Mouse (Mus musculus): ENCODE results near the gene Arrb1. TPM values are rescaled to one million over a fixed set of nuclear protein-coding genes. Genes with fewer than 3 reads are reported as not detected.

Arrb1 gene
- polyA plus RNA-seq, 1 experiment from 2014 or later = 14.8 TPM

DNA sequence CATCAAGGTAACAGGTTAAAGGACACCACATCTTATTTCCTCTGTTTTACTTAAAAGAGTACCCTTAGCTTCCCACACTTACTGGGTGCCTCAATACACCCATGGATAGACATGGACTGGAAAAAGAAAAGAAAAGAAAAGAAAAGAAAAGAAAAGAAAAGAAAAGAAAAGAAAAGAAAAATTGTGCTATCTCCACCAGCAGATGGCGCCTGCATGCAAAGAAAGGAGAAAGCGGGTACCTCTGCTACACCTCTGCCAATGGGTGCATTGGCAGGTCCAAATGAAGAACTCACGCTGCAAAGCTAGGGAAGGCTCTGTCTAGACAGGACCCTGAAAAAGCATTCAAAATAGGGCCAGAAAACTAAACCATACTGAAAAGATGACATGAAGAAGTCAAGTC is 83.6 kb downstream of the Arrb1 start:
- WGBS = 9% methylated on average over 3 of the region's 3 CpGs
- no peaks in the 10 kb centered on the region for H3K9me3 ChIP-seq
- H3K27me3 ChIP-seq = peaks cover 23% of the 10 kb centered on the region
- H3K36me3 ChIP-seq = no peaks in the 10 kb centered on the region
- ATAC-seq = no peak; the same call in 1 of the 2 replicates
- H3K27ac ChIP-seq = no peak overlapping the region
- peaks cover 6% of the 10 kb centered on the region; the same call in 1 of the 2 replicates for H3K4me1 ChIP-seq (replicated peaks)
- H3K9ac ChIP-seq (replicated peaks) = no peak overlapping the region
- no peak overlapping the region for H3K4me3 ChIP-seq (replicated peaks)
- no peak overlapping the region for H3K4me2 ChIP-seq (replicated peaks)

DNA sequence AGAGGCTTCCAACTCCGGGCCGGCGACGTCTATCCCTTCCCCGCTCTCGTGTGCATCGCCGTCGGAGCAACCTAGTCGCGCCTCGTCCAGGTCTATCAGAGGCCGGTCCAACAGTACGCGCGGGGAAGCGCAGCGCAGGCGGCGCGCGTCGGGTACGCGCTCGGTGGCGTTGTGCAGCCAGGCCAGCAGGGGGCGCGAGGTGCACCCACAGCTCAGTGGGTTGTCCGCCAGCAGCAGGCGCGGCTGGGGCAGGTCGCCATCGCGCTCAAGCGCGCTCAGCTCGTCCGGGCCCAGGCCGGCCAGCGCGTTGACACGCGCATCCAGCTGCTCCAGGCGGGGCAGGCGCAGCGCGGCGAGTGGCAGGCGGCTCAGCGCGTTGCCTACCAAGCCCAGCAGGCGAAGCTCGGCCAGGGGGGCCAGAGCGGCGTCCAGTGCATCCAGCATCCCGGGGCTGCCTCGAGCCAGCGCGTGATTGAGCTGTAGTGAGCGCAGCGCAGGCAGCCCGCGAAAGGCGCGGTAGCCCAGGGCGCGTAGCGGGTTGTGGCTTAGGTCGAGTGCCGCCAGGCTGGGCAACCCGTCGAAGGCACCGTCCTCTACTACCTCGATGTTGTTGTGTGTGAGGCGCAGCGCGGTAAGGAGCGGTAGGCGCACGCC is 90.6 kb downstream of the Arrb1 start:
- peak overlapping the region; percentile 50 for H3K4me3 ChIP-seq (replicated peaks)
- peak overlapping the region; percentile 48 for H3K27ac ChIP-seq
- H3K4me1 ChIP-seq (replicated peaks) = peaks cover 30% of the 10 kb centered on the region
- H3K9ac ChIP-seq (replicated peaks) = peak overlapping the region; percentile 70
- H3K9me3 ChIP-seq = no peaks in the 10 kb centered on the region
- H3K27me3 ChIP-seq = peaks cover 81% of the 10 kb centered on the region
- no peaks in the 10 kb centered on the region for H3K36me3 ChIP-seq
- peak; percentile 92 for ATAC-seq
- peak overlapping the region; percentile 87 for H3K4me2 ChIP-seq (replicated peaks)
- under 1% methylated on average over 81 of the region's 81 CpGs for WGBS

DNA sequence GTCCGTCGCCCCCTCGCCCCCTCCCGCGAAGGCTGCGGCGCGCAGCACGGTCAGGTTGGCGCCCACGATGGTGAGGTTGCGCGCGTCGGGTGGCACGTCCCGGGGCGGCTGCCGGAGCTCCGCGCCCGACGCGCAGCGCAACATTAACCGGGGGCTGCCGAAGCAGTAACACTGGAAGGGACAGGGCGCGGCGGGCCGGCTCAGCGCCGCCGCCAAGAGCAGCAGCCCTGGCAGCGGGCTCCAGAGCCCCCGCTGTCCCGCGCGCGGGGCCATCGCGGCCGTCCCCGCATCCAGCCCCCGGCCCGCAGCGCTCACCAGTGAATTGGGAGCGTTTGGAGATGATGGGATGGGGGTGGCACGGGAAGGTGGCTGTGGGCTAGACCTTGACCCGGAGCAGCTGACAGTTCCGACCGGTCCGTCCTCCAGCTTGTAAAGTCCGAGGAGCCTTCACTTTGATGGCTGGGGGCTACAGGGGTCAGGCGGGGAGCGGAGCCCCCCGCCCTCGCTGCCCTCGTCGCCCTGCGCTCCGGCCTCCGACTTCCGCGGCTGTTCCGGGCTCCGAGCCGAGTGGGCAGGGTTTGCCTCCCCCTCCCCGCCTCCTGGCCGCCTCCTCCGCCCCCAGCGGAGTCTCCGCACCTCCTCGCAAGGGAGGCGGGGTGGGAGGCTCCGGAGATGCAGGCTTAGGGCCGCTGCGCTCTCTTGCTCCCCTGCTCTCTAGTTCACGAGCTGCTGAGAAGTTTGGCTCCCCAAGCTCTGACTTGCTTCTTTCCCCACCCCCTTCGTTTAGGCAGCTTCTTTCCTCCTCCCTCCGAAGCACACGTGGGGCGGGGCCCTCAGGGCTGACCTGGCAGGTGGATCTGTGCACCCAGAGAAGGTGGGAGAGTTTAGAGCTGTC is 91.4 kb downstream of the Arrb1 start, which contains the start of gene Tpbgl:
TSS of gene Tpbgl (minus strand) at position 728 of the 895 bp plus-strand sequence.
- Histone ChIP-seq H3K27me3 (peaks cover 87% of the 10 kb centered on the region), H3K27ac (peak within 1 kb of the TSS; percentile 48), H3K9ac (replicated peaks) (peak within 1 kb of the TSS; percentile 70), H3K4me2 (replicated peaks) (peak within 1 kb of the TSS; percentile 87), H3K4me1 (replicated peaks) (peaks cover 27% of the 10 kb centered on the region), H3K9me3 (no peaks in the 10 kb centered on the region), H3K36me3 (no peaks in the 10 kb centered on the region), H3K4me3 (replicated peaks) (peak within 1 kb of the TSS; percentile 50)
- peak; percentile 26; the same call in 1 of the 2 replicates for ATAC-seq
- WGBS = under 1% methylated on average over 80 of the region's 83 CpGs

DNA sequence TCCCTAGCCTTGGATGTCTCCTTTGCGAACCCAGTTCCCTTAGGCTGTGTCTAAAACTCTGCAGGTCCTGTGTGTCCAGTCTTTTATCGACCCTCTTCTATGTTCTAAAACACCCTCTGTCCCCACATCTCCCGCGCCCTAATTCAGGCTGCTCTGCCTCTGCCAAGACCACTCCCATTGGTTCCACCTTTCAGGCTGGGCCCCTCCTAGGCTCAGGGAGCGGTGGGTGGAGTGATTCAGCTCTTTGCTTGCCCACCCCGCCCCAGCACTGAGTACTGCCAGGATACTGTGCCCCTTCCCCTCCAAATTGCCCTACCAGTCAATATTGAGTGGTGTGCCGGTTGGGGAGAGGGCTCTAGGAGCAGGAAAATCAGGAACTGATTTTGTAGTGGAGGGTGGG is 92.1 kb downstream of the Arrb1 start:
- Histone ChIP-seq H3K36me3 (no peaks in the 10 kb centered on the region), H3K4me1 (replicated peaks) (peaks cover 27% of the 10 kb centered on the region), H3K9ac (replicated peaks) (no peak overlapping the region), H3K4me2 (replicated peaks) (peak overlapping the region; percentile 87), H3K4me3 (replicated peaks) (peak overlapping the region; percentile 50), H3K9me3 (no peaks in the 10 kb centered on the region), H3K27me3 (peaks cover 87% of the 10 kb centered on the region), H3K27ac (no peak overlapping the region)
- ATAC-seq = no peak
- 6% methylated on average over 7 of the region's 7 CpGs for WGBS

DNA sequence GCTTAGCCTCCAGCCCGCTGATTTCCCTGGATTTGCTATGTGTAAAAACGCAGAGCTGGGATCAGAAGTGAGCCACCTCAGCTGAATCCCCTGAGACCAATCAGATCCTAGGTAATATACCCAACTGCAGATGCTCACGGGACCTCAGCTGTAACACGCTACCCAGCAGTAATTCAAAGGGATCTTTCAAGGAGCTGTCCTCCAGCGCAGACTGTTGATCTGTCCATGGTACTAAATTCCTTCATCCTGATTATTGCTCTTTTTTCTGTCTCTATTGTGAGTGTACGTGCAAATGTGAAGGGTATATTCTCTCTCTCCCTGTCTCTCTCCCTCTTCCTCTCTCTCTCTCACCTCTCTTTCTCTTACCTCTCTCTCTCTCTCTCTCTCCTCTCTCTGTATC is 97.0 kb downstream of the Arrb1 start:
- Histone ChIP-seq H3K4me1 (replicated peaks) (peaks cover 10% of the 10 kb centered on the region), H3K4me2 (replicated peaks) (no peak overlapping the region), H3K9ac (replicated peaks) (no peak overlapping the region), H3K27me3 (peaks cover 50% of the 10 kb centered on the region), H3K36me3 (no peaks in the 10 kb centered on the region), H3K9me3 (no peaks in the 10 kb centered on the region), H3K27ac (no peak overlapping the region), H3K4me3 (replicated peaks) (no peak overlapping the region)
- WGBS = 21% methylated on average over 6 of the region's 6 CpGs
- ATAC-seq = no peak

DNA sequence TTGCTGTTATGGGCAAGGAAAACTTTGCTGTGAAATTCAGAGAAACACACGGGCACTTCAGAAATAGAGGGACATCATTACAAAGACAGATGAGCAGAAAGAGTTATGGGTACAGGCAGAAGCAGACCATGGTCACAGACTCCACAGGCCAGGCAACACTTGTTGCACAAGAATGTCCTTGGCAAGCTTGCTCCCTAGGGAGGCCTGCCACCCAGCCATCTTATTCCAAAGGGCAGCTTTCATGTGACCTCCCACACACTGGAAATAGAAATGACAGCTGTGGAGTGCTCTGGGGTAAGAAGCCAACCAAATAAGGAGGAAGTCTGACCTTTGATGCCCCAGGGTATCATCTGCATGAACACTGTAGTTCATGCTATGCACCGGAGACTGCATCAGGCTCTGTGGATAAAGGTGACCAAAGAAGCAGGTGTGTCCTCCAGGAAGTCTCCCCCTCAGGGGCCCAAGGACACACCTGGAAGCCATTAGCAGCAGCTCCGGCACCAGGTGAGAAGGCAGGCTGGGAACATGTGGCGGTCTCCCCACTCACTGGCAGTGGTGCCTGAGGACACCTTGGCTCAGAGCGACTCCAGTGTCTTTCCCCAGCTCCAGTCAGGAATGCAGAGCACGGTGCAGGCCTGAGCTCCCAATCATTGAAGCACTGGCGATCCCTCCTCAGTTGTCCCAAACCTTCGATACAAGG is 98.8 kb downstream of the Arrb1 start:
- no peak for ATAC-seq

DNA sequence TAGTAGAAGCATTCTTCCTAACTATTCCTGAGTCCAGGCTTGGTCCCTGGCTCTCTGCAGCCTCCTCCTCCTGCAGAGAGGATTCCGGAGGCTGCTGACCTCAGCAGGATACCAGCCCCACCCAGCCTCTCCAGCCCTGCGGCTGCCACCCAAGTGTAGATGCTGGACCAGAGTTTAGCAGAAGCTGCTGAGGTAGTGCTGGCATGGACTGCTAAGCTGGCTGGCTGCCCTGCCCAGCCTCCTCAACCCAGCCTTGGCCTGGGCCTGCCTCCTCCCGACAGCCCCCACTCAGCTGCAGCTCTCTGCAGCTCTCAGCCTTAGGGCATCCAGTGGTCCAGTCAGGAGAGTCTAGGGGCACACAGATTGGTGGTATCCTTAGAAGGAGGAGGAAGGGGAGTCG is 106.0 kb downstream of the Arrb1 start:
- Histone ChIP-seq H3K27ac (no peak overlapping the region), H3K9ac (replicated peaks) (no peak overlapping the region), H3K27me3 (0 out of 2 replicates have a peak, but pooled peaks cover 7% of the 10 kb centered on the region), H3K4me1 (replicated peaks) (peaks cover 3% of the 10 kb centered on the region; the same call in 1 of the 2 replicates), H3K9me3 (no peaks in the 10 kb centered on the region), H3K36me3 (no peaks in the 10 kb centered on the region), H3K4me3 (replicated peaks) (no peak overlapping the region), H3K4me2 (replicated peaks) (no peak overlapping the region)
- no peak for ATAC-seq
- 46% methylated on average over 4 of the region's 4 CpGs for WGBS

More for the DNA sequence above, 98.8 kb downstream of the Arrb1 start:
- peaks cover 31% of the 10 kb centered on the region for H3K27me3 ChIP-seq
- WGBS = 78% methylated on average over 8 of the region's 8 CpGs
- H3K36me3 ChIP-seq = no peaks in the 10 kb centered on the region
- H3K4me2 ChIP-seq (replicated peaks) = no peak overlapping the region
- H3K4me3 ChIP-seq (replicated peaks) = no peak overlapping the region
- H3K9me3 ChIP-seq = no peaks in the 10 kb centered on the region
- H3K27ac ChIP-seq = no peak overlapping the region
- H3K4me1 ChIP-seq (replicated peaks) = 0 out of 2 replicates have a peak, but pooled peaks cover 6% of the 10 kb centered on the region
- H3K9ac ChIP-seq (replicated peaks) = no peak overlapping the region

DNA sequence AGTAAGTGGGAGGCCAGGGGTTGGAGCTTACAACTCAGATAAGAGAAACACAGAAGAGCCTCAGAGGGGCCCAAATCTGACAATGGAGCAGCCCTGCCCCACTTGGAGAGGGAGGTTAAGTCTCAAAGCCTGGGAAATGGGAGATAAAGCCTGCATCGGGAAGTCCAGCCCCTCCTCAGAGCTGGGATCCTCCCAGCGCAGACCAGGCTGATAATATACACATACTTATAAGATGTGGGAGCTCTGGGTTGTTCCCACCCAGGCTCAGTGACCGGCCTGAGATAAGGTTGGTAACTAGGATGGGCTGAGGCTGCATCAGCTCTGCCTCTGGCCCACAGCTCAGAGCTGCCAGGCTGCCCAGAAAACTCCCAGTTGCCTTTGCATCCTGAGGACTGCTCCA is 106.8 kb downstream of the Arrb1 start:
- WGBS = 22% methylated on average over 3 of the region's 3 CpGs
- H3K36me3 ChIP-seq = no peaks in the 10 kb centered on the region
- no peak for ATAC-seq
- no peak overlapping the region for H3K9ac ChIP-seq (replicated peaks)
- peaks cover 3% of the 10 kb centered on the region; the same call in 1 of the 2 replicates for H3K4me1 ChIP-seq (replicated peaks)
- H3K27me3 ChIP-seq = 0 out of 2 replicates have a peak, but pooled peaks cover 7% of the 10 kb centered on the region
- no peak overlapping the region for H3K4me2 ChIP-seq (replicated peaks)
- no peak overlapping the region for H3K4me3 ChIP-seq (replicated peaks)
- no peaks in the 10 kb centered on the region for H3K9me3 ChIP-seq
- no peak overlapping the region for H3K27ac ChIP-seq

DNA sequence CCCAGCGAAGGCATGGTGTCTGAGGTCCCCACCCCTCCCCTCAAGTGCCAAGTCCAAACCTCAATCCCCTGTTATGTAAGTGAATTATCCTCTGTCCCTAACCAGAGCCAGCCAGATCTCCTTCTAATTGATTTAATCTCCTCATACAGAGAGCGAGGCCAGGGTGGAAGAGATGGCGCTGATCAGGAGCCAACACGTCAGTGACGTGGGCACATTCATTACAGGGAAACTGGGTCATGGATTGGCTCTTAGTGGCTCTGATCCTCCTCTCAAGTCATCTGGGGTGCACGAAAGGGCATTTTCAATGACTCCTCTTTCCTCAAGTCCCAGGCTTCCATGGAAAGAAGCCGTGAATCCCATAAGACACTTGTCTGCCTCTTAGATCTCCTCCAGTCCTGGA is 109.4 kb downstream of the Arrb1 start:
- 80% methylated on average over 7 of the region's 7 CpGs for WGBS
- Histone ChIP-seq H3K27me3 (0 out of 2 replicates have a peak, but pooled peaks cover 9% of the 10 kb centered on the region), H3K36me3 (no peaks in the 10 kb centered on the region), H3K9ac (replicated peaks) (no peak overlapping the region), H3K4me1 (replicated peaks) (peaks cover 8% of the 10 kb centered on the region; the same call in 1 of the 2 replicates), H3K27ac (no peak overlapping the region), H3K4me2 (replicated peaks) (no peak overlapping the region), H3K4me3 (replicated peaks) (no peak overlapping the region), H3K9me3 (no peaks in the 10 kb centered on the region)
- ATAC-seq = no peak

DNA sequence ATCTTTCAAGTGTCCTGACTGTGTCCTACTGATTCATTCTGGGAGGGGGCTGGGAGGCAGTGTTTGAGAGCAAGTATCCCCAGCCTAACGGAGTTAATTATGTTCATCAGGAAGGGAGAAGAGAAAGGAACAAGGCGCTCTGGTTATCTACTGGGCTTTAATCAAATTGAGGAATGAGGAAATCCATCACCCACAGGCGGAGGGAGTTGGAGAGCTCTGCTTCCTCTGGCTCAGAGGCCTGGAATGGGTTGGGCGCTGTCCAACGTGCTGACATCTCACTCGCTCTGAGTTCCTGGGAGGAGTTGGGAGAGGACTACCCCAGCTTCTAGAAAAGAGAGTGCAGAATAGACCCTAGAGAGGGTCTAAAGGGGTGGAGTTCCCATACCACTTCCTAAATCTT is 113.4 kb downstream of the Arrb1 start:
- ATAC-seq = no peak
- H3K27me3 ChIP-seq = 0 out of 2 replicates have a peak, but pooled peaks cover 2% of the 10 kb centered on the region
- 9% methylated on average over 6 of the region's 6 CpGs for WGBS
- no peak overlapping the region for H3K4me3 ChIP-seq (replicated peaks)
- no peak overlapping the region for H3K27ac ChIP-seq
- no peaks in the 10 kb centered on the region for H3K9me3 ChIP-seq
- H3K4me1 ChIP-seq (replicated peaks) = peaks cover 20% of the 10 kb centered on the region
- H3K36me3 ChIP-seq = no peaks in the 10 kb centered on the region
- no peak overlapping the region for H3K4me2 ChIP-seq (replicated peaks)
- no peak overlapping the region for H3K9ac ChIP-seq (replicated peaks)

DNA sequence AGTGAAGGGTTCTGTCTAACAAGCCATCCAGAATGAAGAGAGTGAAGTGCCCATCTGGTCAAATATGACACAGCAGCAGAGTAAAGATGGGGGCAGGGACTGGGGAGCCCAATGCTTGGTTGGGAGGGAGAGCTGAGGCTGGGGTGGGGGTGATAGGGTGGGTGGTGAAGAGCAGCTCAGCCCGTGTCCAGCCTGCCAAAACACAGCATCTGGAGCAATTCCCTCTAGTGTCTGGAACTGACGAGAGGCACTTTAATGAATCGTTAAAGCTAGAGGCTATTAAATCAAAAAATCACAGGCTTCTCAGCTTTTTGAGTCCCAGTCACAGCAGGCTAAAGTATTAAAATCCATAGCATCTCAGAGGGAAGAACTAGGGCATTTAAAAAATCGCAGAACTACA is 114.3 kb downstream of the Arrb1 start:
- Histone ChIP-seq H3K9me3 (no peaks in the 10 kb centered on the region), H3K27ac (0 out of 2 replicates have a peak overlapping the region, but pooled peaks have one; percentile 19), H3K4me1 (replicated peaks) (peaks cover 20% of the 10 kb centered on the region), H3K4me2 (replicated peaks) (no peak overlapping the region), H3K9ac (replicated peaks) (no peak overlapping the region), H3K27me3 (0 out of 2 replicates have a peak, but pooled peaks cover 2% of the 10 kb centered on the region), H3K4me3 (replicated peaks) (no peak overlapping the region), H3K36me3 (no peaks in the 10 kb centered on the region)
- ATAC-seq = no peak
- 44% methylated on average over 4 of the region's 4 CpGs for WGBS

Measured in midbrain, embryonic 13.5 days (tissue).